Mouse (Mus musculus) heart, adult 2 months (tissue): Measurements from ENCODE around the gene Gm37240.

Source experiments
- CTCF ChIP-seq: fragments of 200-600 bp; IDR thresholded peaks from 2 replicates; pipeline ENCODE4 v1.8.1; 2022; ENCODE audit warnings: antibody characterized with exemption, mild to moderate bottlenecking, moderate library complexity
- EP300 ChIP-seq: fragments of 200-500 bp; IDR thresholded peaks from 2 replicates; pipeline ENCODE4 v1.6.1; 2011; ENCODE audit warnings: low read depth, low read length, control low read depth; ENCODE audit not compliant: insufficient read depth

GRCm38 (mm10) chr3:84649578-84650327, 1237.6 kb downstream of the Gm37240 start:
- TF ChIP-seq CTCF = no peak
- TF ChIP-seq EP300 = no peak
